Mouse (Mus musculus) gastrocnemius, postnatal 4 days (tissue): ENCODE measurements around the gene Ddx39b. TPM values are rescaled to one million over a fixed set of nuclear protein-coding genes. Genes with fewer than 3 reads are reported as not detected.
"Not testable (repeated sequence)": the region's sequence is repeated elsewhere in the genome, so short reads cannot be mapped to it uniquely, and the experiment has no call there.

Experiments used
- DNase-seq, 2 experiments: peaks; one replicate each; pipeline ENCODE4 v3.0.0; 2021 to 2022; ENCODE audit warnings: low spot score in 2 of 2, mixed read lengths in 2 of 2
- total RNA-seq, 2 experiments: library from RNA; stranded (reverse); gene quantifications; 2 replicates each; pipeline ENCODE4 v1.2.3; 2021

Ddx39b gene
- total RNA-seq, 2 experiments from 2014 or later, result 219 to 233 TPM

DNA sequence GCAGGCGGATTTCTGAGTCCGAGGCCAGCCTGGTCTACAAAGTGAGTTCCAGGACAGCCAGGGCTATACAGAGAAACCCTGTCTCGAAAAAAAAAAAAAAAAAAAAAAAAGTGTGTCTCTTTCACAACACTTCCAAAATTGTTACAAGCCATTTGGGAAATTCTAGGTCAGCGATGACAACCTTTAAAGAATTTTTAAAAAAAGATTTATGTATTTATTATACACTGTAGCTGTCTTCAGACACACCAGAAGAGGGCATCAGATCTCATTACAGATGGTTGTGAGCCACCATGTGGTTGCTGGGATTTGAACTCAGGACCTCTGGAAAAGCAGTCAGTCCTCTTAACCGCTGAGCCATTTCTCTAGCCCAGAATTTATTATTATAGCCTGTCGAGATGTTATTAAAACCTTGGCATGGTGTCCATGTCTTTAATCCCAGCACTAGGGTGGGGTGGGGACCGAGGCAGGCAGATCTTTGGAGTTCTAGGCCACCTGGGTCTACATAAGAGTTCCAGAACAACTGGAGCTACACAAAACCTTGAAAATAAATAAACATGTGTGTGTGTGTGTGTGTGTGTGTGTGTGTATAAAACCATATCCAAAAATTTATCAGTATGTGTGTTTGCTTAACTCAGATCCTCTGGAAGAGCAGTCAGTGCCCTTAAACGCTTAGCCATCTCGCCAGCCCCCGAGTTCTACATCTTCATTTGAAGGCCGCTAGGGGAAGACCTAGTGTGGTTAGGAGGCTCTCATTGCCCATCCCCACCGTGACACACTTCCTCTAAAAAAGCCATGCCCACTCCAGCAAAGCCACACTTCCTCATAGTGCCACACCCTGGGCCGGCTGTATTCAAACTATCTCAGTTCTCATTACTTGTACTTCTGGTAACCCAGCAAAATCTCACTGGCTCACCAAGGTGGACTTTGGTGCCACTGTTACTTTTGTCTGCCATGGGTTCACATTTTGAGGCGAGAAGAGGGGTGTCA lies 17.2 kb downstream of the Ddx39b start:
- DNase-seq, result no peak

DNA sequence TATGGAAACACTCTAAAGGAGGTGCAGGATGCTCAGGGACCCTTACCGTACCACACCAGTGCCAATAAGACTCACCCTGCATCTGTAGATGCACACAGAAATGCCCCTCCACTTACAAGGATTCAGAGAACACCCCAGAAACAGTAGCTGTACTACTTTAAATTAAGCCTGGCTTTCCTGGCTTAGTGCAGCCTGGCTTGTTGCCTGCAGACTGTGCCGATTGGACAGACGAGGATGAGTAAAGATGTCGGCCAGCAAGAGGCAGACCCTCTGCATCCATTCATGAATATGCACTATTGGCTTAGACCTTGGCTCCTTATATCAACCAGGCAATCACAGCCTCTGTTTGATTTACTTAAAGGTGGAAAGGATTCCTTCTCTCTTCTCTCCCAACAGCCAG lies 18.1 kb downstream of the Ddx39b start:
- no peak for DNase-seq

DNA sequence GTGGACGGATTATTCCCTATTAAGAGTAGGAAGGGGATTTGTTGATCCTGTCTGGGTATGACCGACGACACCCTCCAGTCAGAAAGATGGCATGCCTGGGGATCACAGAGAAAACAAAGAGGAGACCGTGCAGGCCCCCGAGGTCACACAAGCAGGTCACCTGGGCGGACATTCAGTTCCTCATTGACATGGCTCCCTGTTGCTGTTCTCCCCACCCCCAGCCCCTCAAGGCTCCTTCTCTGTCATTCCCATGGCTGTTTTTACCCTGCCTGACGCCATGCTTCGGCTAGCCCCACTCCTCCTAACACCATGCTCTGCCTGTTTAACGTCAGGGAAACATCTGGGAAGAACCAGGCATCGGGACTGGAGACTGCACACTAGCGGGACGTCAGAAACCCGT lies 20.1 kb downstream of the Ddx39b start:
- DNase-seq, result no peak

DNA sequence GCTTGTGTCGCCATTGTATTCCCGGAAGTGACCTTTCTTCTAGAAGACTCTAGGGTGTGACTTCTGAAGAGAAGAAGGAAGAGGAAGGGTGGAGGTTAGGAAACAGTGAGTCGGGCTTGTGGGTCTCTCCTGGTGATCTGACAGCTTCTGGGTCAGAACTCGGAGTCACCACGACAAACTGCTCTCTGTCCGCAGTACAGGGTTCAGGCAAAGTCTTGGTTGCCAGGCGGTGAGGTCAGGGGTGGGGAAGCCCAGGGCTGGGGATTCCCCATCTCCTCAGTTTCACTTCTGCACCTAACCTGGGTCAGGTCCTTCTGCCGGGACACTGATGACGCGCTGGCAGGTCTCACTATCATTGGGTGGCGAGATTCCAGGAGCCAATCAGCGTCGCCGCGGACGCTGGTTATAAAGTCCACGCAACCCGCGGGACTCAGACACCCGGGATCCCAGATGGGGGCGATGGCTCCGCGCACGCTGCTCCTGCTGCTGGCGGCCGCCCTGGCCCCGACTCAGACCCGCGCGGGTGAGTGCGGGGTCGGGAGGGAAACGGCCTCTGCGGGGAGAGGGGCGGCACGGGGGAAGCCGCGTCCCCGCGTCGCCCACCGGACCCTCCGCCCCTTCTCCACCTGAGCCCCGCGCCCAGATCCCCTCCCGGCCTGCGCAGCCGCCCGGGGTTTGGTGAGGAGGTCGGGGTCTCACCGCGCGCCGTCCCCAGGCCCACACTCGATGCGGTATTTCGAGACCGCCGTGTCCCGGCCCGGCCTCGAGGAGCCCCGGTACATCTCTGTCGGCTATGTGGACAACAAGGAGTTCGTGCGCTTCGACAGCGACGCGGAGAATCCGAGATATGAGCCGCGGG lies 21.3 kb downstream of the Ddx39b start, which contains the start of gene H2-D1:
TSS of gene H2-D1 (plus strand) at position 67 of the 859 bp plus-strand sequence.
- peak; percentile 95 for DNase-seq

DNA sequence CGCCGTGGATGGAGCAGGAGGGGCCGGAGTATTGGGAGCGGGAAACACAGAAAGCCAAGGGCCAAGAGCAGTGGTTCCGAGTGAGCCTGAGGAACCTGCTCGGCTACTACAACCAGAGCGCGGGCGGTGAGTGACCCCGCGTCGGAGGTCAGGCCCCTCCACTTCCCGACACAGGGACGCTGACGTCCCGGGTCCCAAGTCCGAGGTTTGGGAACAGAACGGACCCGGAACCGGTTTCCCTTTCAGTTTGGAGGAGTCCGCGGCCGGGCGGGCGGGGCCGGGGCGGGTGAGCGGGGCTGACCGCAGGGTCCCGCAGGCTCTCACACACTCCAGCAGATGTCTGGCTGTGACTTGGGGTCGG lies 22.0 kb downstream of the Ddx39b start:
- DNase-seq, result no peak

DNA sequence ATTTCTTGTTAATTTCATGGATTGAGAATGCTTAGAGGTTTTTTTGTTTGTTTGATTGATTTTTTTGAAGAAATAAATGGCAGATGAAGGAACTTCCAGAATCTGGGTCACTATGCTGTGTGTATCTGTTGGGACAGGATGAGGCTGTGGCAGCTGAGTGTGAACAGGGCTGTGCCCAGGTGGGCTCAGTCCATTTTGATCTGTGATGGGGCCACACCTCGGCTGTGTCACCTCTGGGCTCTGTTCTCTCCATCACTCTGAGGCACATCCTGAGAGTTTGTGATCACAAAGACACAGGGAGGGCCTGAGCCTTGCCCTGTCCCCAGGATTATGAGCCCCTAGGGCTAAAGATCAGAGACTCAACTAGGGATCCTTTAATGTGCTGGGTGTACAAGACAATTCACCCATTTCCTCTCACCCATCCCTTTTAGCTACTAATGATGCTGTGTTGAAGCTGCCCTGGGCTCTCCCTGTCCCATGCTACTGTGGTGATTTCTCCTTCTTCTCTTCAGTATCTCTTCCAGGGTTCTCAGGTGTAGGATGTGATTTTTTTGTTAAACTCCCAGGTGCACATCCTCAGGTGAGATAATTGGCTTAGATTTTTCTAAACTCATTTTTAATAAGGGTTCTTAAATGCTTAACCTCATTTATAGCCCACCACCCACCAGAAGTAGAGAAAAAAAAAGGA lies 26.0 kb downstream of the Ddx39b start:
- no peak for DNase-seq

DNA sequence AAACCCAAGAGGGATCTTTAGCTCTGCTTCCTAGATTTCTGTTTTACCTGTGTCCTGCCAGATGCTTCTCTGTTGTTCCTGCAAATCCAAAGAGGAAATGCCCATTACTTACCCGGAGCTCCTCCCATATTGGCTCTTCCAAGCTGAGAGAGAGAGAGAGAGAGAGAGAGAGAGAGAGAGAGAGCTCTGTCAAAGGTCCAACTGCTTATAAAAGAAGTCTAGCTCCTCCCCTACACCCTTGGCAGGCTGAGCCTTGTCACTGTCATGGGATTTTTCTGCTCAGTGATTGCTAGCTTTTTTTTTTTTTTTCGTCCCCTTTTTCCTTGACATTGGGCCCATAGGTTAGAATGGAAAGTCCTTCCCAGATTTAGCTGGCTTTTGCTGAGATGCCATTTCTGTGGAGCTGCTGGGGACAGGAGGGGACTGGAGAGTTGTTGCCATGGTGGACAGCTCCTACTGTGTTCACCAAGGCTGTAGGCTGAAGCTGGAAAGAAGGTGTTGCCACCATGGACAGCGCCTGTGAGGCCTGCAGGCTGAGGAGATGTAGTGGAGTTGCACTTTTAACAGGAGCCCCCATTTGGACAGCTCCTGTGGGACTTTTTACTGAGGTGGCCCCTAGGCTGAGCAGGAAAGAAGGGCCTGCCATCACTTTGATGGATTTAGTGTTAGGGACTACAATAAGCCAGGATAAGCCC lies 28.3 kb downstream of the Ddx39b start:
- no peak for DNase-seq

DNA sequence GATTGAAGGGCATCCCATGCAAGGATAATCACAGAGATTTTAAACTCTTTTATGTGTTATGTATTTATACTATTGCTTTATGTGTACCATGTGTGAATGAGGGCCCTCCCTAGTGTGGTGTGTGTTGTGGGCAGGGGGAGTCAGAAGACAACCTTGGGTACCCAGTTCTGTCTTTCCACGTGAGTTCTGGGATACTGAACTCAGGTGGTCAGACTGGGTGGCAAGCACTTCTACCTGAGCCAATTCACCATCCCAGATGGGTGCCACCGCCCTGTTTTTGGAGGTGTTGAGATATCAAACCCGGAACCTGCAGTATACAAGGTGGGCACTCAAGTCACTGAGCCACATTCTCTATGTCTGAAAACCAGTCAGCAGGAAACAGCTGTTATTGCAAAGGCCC lies 30.7 kb downstream of the Ddx39b start:
- no peak for DNase-seq

DNA sequence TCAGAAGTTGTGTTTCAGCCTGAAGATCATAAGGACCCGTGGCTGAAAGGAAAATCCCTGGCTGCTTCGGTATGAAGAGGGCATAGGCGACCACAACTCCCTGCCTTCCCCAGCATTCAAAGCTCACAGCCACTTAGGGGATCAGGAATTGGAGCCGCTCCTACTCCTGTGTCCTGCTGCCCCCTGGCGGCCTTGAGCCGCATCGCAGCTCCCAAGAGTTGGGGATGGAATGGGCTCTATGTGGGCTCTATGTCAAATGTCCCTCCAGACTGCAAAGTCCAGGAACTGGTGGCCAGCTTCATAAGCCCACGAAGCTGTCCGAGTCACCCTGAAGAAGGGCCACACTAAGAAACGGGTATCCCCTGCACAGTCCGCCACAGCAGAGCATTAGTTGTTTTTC lies 33.2 kb downstream of the Ddx39b start:
- DNase-seq, result peak; percentile 81 to 84

DNA sequence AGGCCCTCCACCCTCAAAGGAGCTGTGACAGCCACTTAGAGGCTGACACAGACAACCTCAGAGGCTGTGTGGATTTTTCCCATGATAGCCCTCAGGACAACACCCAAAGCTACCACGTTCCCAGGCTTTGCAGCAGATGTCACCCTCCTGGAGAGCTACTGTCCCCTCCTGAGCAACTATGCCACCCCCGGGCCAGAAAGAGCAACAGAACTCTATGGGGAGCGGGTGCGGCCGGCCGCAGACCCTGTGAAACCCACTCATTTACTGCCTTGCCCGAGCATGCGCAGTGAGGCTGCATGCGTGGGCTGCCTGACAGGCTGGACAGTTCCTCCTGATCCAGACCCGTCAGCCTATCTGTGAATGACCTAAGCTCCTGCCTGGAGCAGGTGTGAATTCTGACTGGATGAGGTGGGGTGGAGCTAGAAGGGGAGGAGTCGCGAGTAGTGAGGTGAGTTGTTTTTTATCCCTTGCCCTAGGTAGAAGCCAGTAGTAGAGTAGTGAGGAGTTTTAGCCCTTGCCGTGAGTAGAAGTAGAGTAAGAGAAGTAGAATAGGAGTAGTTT lies 34.8 kb downstream of the Ddx39b start:
- no peak for DNase-seq

DNA sequence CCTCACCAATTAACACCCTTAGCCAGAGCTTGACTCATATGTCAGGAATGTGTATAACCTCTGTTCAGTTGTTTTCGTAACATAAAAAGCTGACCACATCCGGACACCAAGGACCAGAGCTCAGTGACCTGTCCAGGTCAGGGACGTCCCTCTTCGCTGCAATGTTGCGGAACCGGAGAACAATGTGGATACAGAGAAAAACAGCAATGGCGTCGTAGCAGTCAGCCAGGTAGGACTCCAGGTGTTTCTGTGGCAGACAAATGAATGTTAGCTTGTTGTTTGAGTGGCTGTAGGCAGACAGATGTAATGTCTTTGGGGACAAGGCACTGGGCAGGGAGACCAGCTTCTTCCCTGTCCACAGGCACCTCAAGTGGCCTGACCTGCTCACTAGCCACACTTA lies 36.5 kb downstream of the Ddx39b start:
- no peak for DNase-seq

DNA sequence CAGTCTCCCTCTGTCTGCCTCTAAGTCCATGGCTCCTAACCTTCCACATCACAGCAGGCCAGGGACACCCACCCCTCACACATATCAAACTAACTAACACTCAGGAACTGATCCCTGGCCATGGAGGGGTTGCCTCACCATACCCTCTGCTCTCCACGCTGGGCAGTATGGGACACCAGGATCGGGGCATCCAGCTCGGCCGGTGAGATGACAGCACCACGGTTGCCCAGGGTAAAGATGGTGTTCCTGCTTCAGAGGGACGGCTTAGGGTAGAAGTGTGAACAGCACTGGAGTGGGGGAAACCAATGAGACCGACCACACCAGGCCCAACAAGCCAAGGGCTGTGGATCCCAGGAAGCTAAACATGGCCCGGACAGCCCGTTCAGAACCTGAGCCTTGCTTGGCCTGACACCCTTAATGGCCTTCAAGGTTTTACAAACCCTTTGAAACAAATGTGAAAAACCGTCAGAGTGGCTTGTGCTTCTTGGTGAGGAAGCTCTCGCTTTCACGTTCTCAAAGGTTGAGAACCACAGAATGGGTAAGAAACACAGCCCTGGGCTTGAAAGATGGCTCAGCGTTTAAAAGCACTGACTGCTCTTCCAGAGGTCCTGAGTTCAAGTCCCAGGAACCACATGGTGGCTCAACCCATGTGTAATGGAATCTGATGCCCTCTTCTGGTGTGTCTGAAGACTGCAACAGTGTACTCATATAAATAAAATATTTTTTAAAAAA lies 37.6 kb downstream of the Ddx39b start:
- DNase-seq, result no peak

DNA sequence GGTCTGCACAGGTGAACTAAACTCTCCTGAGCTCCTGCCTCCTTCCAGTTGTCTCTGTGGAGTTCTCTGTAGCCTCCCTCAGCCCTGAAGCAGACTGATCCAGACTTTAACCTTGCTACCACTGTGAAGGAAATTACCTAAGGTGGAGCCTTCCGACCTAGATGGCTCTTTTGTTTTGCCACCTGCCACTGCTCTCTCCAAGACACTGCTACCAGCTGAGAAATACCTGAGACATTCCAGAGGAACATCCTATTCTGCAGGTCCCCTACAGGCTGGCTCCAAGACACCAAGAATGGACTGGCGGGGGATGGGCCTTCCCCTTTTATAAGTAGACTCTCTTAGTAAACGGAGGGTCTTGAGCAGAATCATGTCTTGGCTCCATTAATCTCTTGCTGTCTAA lies 38.7 kb downstream of the Ddx39b start:
- no peak for DNase-seq

DNA sequence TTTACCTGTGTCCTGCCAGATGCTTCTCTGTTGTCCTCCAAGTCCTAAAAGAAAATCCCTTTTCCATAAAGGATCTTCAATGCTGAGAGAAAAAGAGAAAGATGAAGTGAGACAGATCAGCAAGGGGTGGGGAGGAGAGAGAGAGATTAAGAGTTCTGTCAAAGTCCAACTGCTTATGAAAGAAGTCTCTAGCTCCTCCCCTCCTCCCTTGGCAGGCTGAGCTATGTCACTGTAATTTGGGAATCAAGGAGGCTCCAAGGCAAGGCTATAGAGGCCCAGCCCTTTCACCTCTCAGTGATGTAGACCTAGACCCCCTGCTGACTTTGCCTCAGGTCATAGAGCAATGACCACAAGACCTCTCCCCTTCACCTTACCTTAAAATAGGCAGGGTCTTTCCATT lies 43.9 kb downstream of the Ddx39b start:
- no peak for DNase-seq

DNA sequence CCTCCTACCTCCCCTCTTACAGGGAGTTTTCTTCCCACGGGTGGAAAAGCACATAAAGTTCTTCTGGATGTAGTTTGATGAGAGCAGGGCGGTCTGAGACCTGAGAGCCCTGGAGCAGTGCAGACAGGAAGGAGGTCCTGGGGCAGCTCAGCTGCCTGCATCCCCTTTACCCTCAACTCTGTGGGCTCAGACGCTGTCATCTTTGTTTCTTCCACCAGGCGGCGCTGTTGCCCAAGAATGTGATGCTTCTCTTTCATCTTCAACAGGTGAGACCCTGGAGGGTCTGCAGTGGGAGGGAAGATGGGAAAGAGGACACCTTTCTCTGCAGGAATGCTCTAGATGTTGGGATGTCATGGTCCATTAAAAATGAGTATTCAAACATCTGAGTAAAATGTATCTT lies 54.2 kb downstream of the Ddx39b start:
- peak in 1 of 2 experiments; percentile 42 for DNase-seq

DNA sequence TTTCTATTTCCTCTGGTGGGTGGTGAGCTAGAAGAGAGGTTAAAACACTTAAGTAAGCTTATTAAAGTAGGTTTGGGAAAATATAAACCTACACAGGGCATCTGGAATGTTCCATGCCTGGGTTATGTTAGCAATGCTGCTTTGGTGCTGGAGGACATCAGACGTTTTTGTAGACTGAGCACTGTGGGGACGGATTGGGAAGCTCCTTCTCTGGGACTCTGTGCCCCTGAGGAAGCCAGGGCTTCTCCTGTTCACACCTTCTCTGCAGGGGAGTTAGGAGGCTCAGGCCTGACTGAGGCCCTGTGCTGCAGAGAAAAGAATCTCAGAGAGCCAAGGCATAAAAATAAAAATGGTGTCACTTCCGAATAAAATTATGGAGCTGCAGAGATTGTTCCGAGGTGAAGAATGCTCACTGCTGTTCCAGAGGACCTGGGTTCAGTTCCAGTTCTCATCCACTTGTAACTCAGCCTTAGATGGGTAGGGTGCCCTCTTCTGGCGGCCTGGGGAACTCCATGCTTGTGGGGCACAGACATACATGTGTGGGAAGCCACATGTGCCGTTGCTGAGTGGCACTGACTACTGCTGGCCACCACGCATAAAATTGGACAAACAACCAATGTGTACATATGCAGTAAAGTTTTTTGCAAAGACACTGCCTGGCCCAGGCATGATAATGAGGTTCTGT lies 58.9 kb downstream of the Ddx39b start:
- not testable (repeated sequence) for DNase-seq

DNA sequence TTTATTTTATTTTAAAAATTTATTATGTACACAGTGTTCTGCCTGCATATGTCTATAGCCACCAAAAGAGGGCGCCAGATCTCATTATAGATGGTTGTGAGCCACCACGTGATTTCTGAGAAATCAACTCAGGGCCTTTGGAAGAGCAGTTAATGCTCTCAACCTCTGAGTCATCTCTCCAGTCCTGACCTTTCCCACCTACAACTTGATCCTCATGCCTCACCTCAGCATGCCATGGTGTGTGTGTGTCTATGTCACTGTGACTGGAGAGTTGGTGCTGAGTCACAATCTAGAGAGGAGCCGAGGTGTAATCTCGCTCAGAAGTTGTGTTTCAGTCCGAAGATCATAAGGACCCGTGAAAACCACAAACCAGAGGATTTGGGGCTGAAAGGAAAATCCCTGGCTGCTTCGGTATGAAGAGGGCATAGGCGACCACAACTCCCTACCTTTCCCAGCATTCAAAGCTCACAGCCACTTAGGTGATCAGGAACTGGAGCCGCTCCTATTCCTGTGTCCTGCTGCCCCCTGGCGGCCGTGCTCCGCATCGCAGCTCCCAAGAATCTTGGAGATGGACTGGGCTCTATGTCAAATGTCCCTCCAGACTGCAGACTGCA lies 60.2 kb downstream of the Ddx39b start:
- peak; percentile 89 to 91 for DNase-seq

DNA sequence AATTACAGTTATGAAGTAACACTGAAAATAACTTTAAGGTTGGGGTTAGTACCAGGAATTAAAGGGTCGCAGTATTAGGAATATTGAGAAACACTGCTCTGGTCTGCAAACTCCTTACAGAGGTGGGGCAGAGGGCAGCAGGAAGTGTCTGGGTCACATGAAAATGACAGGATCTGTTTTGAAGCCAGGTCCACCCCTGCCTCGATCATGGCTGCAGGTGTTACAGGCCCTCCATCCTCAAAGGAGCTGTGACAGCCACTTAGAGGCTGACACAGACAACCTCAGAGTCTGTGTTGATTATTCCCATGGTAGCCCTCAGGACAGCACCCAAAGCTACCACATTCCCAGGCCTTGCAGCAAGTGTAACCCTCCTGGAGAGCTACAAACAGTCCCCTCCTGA lies 61.7 kb downstream of the Ddx39b start:
- no peak for DNase-seq
